Mouse (Mus musculus) liver, adult 2 months (tissue): ENCODE data around the gene Gm20388. TPM values are rescaled to one million over a fixed set of nuclear protein-coding genes. Genes with fewer than 3 reads are reported as not detected.

Experiments
- DNase-seq: peaks from one replicate; pipeline ENCODE4 v3.0.0-alpha.2; 2011; ENCODE audit warnings: low read depth, low spot score; ENCODE audit errors: extremely low read depth
- H3K27ac ChIP-seq: fragments of 200-500 bp; replicated peaks from 2 replicates; pipeline ENCODE4 v1.5.1; 2012; ENCODE audit warnings: low read depth, mild to moderate bottlenecking, control low read depth, inconsistent platforms, low read length; ENCODE audit not compliant: insufficient read depth
- H3K27me3 ChIP-seq: fragments of 200-500 bp; 2 replicates; pipeline ENCODE4 v1.6.1; 2012; ENCODE audit warnings: mild to moderate bottlenecking, moderate library complexity, low read length, inconsistent platforms; ENCODE audit not compliant: control insufficient read depth, insufficient read depth
- H3K36me3 ChIP-seq: fragments of 200-500 bp; 2 replicates; pipeline ENCODE4 v1.6.1; 2012; ENCODE audit warnings: low read length, inconsistent platforms; ENCODE audit not compliant: control insufficient read depth, insufficient read depth
- H3K4me1 ChIP-seq: fragments of 200-500 bp; 2 replicates; pipeline ENCODE4 v1.6.1; 2011; ENCODE audit warnings: low read length; ENCODE audit not compliant: control insufficient read depth, insufficient read depth
- H3K4me3 ChIP-seq: fragments of 200-500 bp; 2 replicates; pipeline ENCODE4 v1.5.1; 2011; ENCODE audit warnings: low read depth, mild to moderate bottlenecking, control low read depth, low read length, moderate library complexity; ENCODE audit not compliant: insufficient read depth
- H3K79me2 ChIP-seq: fragments of 200-500 bp; 2 replicates; pipeline ENCODE4 v1.6.1; 2012; ENCODE audit warnings: inconsistent platforms, mild to moderate bottlenecking, low read length, moderate library complexity; ENCODE audit not compliant: control insufficient read depth, insufficient read depth
- H3K9ac ChIP-seq: fragments of 200-500 bp; 2 replicates; pipeline ENCODE4 v1.6.1; 2012; ENCODE audit warnings: low read depth, mild to moderate bottlenecking, control low read depth, inconsistent platforms, low read length
- CTCF ChIP-seq: fragments of 200-500 bp; IDR thresholded peaks from 2 replicates; pipeline ENCODE4 v1.5.1; 2011; ENCODE audit warnings: low read depth, low read length, control low read depth
- POLR2A ChIP-seq: fragments of 200-500 bp; IDR thresholded peaks from 2 replicates; pipeline ENCODE4 v1.6.1; 2011; ENCODE audit warnings: low read length, control low read depth; ENCODE audit not compliant: insufficient read depth; ENCODE audit errors: extremely low read depth
- WGBS: fragments of 180-500 bp; shearing (Covaris S2); methylation state at CpG from one replicate; pipeline ENCODE4 v1.1.7; 2018; 5-methylcytosine and 5-hydroxymethylcytosine counted together
- polyA plus RNA-seq: library from polyadenylated mRNA; depleted of rRNA; stranded (reverse); fragments of >200 nt; gene quantifications from 2 replicates; pipeline ENCODE4 v1.2.3, GENCODE M21; 2012
- total RNA-seq: library from RNA; depleted of rRNA; stranded (reverse); fragments of >200 nt; gene quantifications from 2 replicates; pipeline ENCODE4 v1.2.3, GENCODE M21; 2014

Gene Gm20388
- total and polyA plus RNA-seq, 2 experiments, result 6.4 to 19.9 TPM

- H3K27me3 ChIP-seq, result no peaks in the 10 kb centered on the region
- 62% methylated on average over 5 of the region's 5 CpGs for WGBS
- no peaks in the 10 kb centered on the region for H3K36me3 ChIP-seq
- no peak for DNase-seq
- H3K9ac ChIP-seq, result no peak overlapping the region
- H3K4me1 ChIP-seq, result no peaks in the 10 kb centered on the region
- H3K4me3 ChIP-seq, result no peak overlapping the region
- no peaks in the 10 kb centered on the region for H3K79me2 ChIP-seq
- TF ChIP-seq POLR2A (no peak), CTCF (no peak)
- no peak overlapping the region for H3K27ac ChIP-seq
Observed at GRCm38 (mm10) chr8:122561199-122561598, 2650.6 kb downstream of the Gm20388 start.

DNA sequence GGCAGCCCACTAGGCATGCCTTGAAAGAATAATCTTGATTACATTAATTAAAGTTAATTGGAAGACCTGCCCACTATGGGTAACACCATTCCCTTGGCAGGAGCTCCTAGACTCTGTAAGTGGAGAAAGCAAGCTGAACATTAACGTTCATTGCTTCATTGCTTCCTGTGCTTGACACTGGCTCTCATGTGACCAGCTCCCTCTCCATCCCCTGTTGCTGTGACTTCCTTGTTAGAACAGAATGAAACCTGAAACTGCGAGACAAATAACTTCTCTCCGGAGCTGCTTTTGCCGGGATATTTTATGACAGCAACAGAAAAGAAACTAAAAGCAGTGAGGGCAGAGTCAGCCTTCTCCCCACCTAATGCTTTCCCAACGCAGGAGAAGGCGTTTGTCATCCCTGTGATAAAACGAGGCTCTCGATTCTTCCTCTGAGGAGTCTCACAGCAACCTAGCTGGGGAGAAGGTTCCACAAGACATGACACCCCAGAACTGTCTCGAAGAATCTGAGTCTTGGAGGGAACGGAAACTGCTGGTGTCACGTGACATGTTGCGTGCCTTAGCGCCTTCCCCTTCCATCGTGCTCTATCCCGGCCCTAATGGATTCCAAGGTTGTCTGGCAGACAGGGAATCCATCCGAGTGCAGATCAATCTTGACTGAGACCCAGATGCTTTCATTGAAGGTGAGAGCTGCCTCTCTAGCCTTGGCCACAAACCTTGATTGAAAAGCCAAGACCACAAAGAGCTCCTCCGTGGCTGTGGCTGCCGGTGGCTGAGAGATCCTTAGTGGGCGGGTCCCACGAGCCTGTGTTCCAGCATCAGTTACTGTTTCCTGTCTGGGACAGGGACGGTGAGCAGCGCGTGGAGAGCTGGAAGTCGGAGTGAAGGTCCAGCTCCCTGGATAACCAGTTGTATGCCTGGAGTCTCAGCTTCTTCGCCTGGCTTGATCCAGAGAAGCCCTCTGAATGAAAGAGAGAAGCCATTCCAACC lies 2654.0 kb downstream of the Gm20388 start:
- H3K27ac ChIP-seq, result peak overlapping the region; percentile 36; the same call in 1 of the 2 replicates

DNA sequence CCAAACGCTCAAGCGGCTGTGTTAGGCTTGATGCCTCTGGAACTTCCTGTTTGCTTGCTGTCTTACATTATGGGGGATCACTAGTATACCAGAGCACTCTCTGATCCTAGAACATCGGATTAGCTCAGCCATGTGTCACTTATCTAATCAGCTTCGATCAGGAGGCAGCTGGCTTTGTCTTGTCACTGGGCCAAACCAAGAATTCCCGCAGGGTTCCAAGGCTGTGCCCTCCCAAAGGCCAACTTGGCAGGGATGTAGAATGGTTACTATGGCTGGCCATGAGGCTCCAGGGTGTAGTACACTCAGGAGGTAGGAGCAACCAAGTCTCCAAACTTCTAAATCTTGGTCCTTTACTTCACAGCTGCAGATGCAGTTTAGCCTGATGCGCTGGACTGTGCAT lies 2656.1 kb downstream of the Gm20388 start:
- H3K27ac ChIP-seq, result peak overlapping the region; percentile 73
- 26% methylated on average over 6 of the region's 6 CpGs for WGBS

More for the DNA sequence above, 2654.0 kb downstream of the Gm20388 start:
- no peak for DNase-seq
- Histone ChIP-seq H3K36me3 (no peaks in the 10 kb centered on the region), H3K4me1 (0 out of 2 replicates have a peak, but pooled peaks cover 8% of the 10 kb centered on the region), H3K79me2 (no peaks in the 10 kb centered on the region), H3K4me3 (no peak overlapping the region; the same call in 1 of the 2 replicates), H3K27me3 (no peaks in the 10 kb centered on the region), H3K9ac (no peak overlapping the region)
- TF ChIP-seq POLR2A (no peak), CTCF (no peak)
- 85% methylated on average over 25 of the region's 25 CpGs for WGBS

DNA sequence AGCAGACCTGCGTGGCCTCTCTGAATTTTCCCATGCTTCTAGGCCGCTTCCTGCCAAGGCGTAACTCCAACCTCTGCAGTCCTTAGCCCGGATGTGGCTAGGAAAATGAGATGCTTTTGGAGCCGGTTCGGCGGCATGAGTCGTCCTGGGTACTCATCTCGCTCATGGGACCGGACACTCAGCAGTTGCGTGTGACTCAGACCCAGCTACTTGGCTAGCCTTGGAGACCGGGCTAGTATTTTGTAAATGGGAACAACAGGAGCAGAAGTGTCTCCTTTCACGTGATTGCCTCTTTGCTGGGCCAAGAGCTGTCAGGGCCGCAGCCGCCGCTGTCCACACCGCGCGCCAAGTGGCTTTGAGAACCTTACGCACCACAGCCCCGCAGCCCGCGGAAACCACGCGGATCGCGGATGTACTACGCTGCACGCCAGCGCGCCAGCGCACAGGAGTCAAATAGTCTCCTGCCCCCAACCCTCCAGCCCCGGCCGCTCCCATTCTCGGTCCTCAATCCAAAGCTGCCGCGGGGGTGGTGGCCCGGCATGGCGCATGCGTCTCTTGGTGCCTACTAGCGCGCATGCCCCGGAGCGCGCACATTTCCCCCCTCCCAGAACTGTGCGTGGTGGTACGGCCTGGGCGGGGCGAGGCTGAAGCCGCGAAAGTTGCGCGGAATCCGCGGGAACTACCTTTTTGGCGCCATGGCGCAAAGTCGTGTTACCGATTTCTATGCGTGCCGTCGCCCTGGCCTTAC lies 2656.9 kb downstream of the Gm20388 start, which contains the start of gene Cdt1:
Gene Cdt1 (plus strand): TSS at position 655 of the 748 bp plus-strand sequence.
- Histone ChIP-seq H3K27ac (peak within 1 kb of the TSS; percentile 73), H3K4me1 (0 out of 2 replicates have a peak, but pooled peaks cover 8% of the 10 kb centered on the region), H3K79me2 (no peaks in the 10 kb centered on the region), H3K9ac (peak within 1 kb of the TSS; percentile 91), H3K4me3 (peak within 1 kb of the TSS; percentile 69), H3K27me3 (no peaks in the 10 kb centered on the region), H3K36me3 (no peaks in the 10 kb centered on the region)
- DNase-seq, result peak; percentile 78
- under 1% methylated on average over 62 of the region's 62 CpGs for WGBS
- TF ChIP-seq CTCF (no peak), POLR2A (peak; percentile 32; the same call in 1 of the 2 replicates)

More for the DNA sequence above, 2656.1 kb downstream of the Gm20388 start:
- TF ChIP-seq POLR2A (no peak), CTCF (no peak)
- H3K27me3 ChIP-seq, result no peaks in the 10 kb centered on the region
- no peak overlapping the region for H3K9ac ChIP-seq
- no peaks in the 10 kb centered on the region for H3K36me3 ChIP-seq
- 0 out of 2 replicates have a peak, but pooled peaks cover 8% of the 10 kb centered on the region for H3K4me1 ChIP-seq
- H3K79me2 ChIP-seq, result no peaks in the 10 kb centered on the region
- DNase-seq, result peak; percentile 53
- H3K4me3 ChIP-seq, result no peak overlapping the region

GRCm38 (mm10) chr8:122568109-122568504 lies 2657.5 kb downstream of the Gm20388 start:
- Histone ChIP-seq H3K4me1 (0 out of 2 replicates have a peak, but pooled peaks cover 8% of the 10 kb centered on the region), H3K9ac (peak overlapping the region; percentile 91), H3K27me3 (no peaks in the 10 kb centered on the region), H3K27ac (peak overlapping the region; percentile 10; the same call in 1 of the 2 replicates), H3K79me2 (no peaks in the 10 kb centered on the region), H3K4me3 (peak overlapping the region; percentile 69), H3K36me3 (no peaks in the 10 kb centered on the region)
- DNase-seq, result no peak
- WGBS, result 1% methylated on average over 34 of the region's 34 CpGs
- TF ChIP-seq CTCF, result no peak
- no peak for TF ChIP-seq POLR2A
